Mouse (Mus musculus): ENCODE results near the gene Hmgb1. TPM values are rescaled to one million over a fixed set of nuclear protein-coding genes. Genes with fewer than 3 reads are reported as not detected.

The Hmgb1 gene
- polyA plus RNA-seq, 1 experiment from 2014 or later = 1,696 TPM

DNA sequence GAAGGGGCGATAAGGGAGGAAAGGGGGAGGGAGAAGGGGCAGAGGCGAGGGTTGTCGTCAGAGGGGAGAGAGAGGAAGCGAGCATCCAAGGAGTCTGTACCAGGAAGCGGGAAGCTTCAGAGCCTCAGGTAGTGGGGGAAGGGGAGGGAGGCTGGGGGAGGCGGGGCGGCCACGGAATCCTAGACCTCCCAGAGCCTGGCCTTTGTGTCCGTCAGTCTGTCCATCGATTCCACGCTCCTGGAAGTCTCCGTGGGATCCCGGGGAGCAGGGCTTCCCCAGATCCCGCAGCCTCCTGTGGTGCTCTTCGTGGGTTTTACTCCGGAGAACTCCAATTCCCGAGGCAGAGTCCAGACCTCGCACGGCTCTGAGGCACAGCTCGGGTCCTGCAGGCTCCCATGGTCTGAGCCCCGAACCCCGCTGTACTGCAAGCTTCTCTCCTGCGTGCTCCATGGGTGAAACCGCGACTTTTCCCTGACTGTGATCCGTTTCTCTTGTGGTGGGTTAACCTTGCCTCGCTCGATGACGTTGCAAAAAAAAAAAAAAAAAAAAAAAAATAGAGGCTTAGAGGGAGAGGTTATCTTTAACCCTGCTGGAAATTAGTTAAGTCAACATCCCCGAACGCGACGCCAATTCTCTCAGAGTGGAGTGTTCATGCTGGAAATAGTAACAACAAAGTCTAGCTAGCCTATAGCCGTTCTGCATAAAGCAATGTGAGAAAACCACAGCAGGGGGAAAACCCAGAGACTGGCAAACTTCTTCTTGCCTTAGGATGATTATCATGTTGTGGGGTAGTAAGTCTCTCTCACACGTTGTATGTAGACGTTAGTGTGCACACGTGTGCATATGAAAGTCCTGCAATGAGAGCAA, 168.7 kb downstream of the Hmgb1 start:
- Histone ChIP-seq H3K4me3 (peak overlapping the region; percentile 59), H3K27ac (peak overlapping the region; percentile 75), H3K9me3 (no peaks in the 10 kb centered on the region; the same call in 1 of the 2 replicates), H3K36me3 (no peaks in the 10 kb centered on the region), H3K4me1 (peaks cover 20% of the 10 kb centered on the region), H3K9ac (peak overlapping the region; percentile 83), H3K4me2 (peak overlapping the region; percentile 84), H3K27me3 (no peaks in the 10 kb centered on the region)
- ATAC-seq (ENCODE audit: insufficient number of reproducible peaks, insufficient read depth, low FRiP score, low TSS enrichment, low read depth) = peak; percentile 63; the same call in 1 of the 2 replicates
- 1% methylated on average over 34 of the region's 37 CpGs for WGBS

DNA sequence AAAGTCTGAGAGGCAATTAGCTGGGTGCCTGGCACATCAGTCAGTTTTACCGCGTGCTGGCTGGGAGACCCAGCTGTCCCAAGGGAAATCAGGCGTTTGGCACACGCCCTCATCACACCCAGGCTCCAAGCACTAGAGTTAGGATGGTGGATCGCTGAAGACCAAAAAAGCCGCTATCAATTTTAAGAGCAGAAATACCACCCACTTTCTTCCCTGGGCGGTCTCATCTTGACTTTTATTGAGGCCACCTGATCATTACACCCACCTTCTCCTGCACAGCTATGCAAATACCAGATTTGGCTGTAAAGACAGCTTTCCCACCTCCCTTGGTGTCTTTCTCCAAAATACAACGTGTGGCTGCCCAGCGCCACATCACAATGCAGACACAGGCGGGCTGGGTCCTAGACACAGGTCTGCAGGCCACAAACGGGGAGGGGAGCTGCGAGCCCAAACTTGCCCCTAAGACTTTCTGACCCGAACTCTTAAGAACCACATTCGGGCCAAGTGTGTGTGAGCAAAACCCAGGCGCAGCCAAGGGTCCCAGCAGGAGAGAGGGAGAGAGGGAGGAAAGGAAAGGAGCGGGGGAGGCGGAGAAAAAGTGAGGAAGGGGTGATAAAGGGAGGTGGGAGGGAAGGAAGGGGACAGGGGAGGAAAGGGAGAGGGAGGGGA, 169.6 kb downstream of the Hmgb1 start:
- Histone ChIP-seq H3K27me3 (no peaks in the 10 kb centered on the region), H3K36me3 (no peaks in the 10 kb centered on the region), H3K9me3 (no peaks in the 10 kb centered on the region; the same call in 1 of the 2 replicates), H3K27ac (0 out of 2 replicates have a peak overlapping the region, but pooled peaks have one; percentile 48), H3K4me1 (peaks cover 20% of the 10 kb centered on the region), H3K4me2 (peak overlapping the region; percentile 84), H3K4me3 (peak overlapping the region; percentile 59), H3K9ac (peak overlapping the region; percentile 83)
- WGBS = 14% methylated on average over 17 of the region's 17 CpGs
- no peak for ATAC-seq (ENCODE audit: insufficient number of reproducible peaks, insufficient read depth, low FRiP score, low TSS enrichment, low read depth)

DNA sequence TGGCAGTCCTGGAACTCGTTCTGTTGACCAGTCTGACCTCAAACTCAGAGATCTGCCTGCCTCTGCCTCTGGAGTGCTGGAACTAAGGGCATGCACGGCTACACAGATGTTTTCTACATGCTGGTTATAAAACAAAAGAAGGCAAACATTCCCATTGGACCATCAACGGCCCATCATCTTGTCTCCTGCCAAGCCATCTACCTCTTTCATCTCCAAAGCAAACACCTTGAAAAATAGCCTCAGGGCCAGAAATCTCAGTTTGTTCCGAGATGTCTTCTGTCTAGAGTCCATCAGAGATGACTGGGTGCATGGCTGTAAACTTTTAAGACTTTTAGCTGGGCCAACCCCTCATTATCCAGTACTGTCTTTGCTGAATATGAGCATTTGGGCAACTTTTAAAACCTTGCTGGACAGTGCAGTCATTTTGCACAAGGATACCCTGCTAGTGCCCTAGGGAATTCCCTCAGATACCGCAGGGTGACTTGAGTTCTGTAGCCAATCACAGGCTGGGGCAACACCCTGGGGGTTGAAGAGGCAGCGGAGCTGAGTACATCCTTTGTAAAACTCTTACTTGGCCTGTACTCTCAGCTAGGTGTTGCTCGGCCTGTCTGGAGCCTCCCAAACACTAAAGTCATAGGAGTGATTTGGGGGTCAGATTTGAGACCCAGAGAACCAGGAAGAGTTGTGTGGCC, 170.3 kb downstream of the Hmgb1 start:
- Histone ChIP-seq H3K4me1 (peaks cover 20% of the 10 kb centered on the region), H3K4me2 (peak overlapping the region; percentile 84; the same call in 1 of the 2 replicates), H3K27me3 (no peaks in the 10 kb centered on the region), H3K9ac (no peak overlapping the region), H3K4me3 (no peak overlapping the region), H3K36me3 (no peaks in the 10 kb centered on the region), H3K9me3 (no peaks in the 10 kb centered on the region; the same call in 1 of the 2 replicates), H3K27ac (no peak overlapping the region)
- ATAC-seq (ENCODE audit: insufficient number of reproducible peaks, insufficient read depth, low FRiP score, low TSS enrichment, low read depth) = no peak
- 70% methylated on average over 7 of the region's 7 CpGs for WGBS

DNA sequence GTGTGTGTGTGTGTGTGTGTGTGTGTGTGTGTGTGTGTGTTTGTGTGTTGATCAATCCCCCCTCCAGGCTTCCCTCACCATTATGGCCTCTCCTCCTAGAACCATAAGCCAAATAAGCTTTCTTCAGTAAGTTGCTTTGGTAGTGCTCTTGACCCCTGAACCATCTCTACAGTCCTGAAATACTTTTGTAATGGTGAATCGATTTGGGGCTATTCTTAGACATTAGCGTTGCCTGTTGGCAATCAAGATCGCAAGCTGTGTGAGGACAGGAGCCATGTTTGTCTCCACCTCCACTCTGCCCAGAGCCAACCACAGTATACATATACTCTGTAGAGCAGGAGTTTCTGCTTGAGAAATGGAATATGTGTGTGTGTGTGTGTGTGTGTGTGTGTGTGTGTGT, 175.2 kb downstream of the Hmgb1 start:
- no peak overlapping the region for H3K4me3 ChIP-seq
- no peak overlapping the region for H3K27ac ChIP-seq
- H3K27me3 ChIP-seq = no peaks in the 10 kb centered on the region
- no peak overlapping the region for H3K4me2 ChIP-seq
- no peaks in the 10 kb centered on the region; the same call in 1 of the 2 replicates for H3K9me3 ChIP-seq
- ATAC-seq (ENCODE audit: insufficient number of reproducible peaks, insufficient read depth, low FRiP score, low TSS enrichment, low read depth) = no peak
- no peaks in the 10 kb centered on the region for H3K36me3 ChIP-seq
- peaks cover 21% of the 10 kb centered on the region for H3K4me1 ChIP-seq
- WGBS = 85% methylated on average over 3 of the region's 3 CpGs
- no peak overlapping the region for H3K9ac ChIP-seq

DNA sequence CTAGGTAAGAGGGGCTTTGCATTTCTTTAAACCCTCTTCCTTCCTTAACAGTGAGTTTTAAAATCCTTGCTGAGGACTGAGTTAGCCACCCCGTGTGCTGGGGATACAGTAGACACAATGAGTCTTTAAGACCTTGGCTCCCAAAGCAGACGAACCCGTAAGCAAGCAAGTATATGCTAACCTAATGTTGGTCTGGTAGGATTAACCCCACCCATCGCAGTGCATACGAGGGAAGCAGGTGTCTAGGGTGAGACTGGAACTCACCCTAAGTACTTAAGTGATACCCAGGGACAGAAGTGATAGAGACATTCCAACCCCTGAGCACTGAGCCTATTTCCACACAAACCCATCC, 177.0 kb downstream of the Hmgb1 start:
- H3K27ac ChIP-seq = peak overlapping the region; percentile 78
- no peak for ATAC-seq (ENCODE audit: insufficient number of reproducible peaks, insufficient read depth, low FRiP score, low TSS enrichment, low read depth)
- H3K9me3 ChIP-seq = no peaks in the 10 kb centered on the region
- peak overlapping the region; percentile 59 for H3K4me2 ChIP-seq
- H3K4me1 ChIP-seq = peaks cover 33% of the 10 kb centered on the region
- H3K27me3 ChIP-seq = no peaks in the 10 kb centered on the region
- 60% methylated on average over 5 of the region's 5 CpGs for WGBS
- H3K9ac ChIP-seq = peak overlapping the region; percentile 55; the same call in 1 of the 2 replicates
- H3K36me3 ChIP-seq = no peaks in the 10 kb centered on the region
- H3K4me3 ChIP-seq = no peak overlapping the region

DNA sequence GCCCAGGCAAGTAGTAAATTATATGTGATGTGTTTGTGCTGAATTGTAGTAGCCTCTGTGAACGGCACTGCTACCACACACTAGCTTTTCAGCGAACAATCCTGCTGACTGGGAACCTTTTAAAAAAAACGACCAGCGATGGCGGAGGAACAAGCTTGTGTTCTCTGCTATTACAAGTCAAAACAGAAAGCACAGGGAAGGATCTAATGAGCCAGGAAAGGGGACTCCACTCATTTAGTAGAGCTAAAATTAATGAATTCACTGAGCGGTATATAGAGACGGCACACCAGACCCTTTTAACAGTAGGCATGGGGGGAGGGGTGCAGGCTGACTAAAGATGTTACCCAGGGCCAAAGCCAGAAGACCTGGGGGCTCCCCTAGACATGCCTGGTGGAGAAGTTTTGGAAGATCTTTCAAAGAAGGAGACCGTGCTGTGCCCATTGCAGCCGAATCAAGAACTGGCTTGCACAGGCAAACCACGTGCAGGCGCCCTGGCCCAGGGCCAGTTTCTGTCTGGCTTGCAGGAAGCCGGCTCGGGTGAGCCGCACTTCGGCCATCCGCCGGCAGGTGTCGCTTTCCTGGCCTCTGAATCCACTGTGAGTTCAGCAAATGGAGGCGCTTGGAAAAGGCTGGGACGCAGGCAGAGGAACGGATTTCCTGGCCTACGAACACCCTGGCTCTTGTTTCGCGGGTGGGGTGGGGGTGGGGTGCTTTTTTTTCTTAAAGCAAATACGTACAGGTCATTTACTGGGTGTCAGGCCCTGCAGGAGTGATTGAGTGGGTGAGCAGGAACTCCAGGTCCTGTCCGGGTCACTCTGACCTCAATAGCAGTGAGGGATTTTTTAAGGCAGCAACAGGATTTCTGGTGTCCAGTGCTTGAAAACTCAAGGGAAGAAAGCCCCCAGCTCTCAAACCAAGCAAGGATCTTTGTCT, 177.7 kb downstream of the Hmgb1 start:
- Histone ChIP-seq H3K27ac (peak overlapping the region; percentile 78), H3K4me2 (peak overlapping the region; percentile 59), H3K27me3 (no peaks in the 10 kb centered on the region), H3K36me3 (no peaks in the 10 kb centered on the region), H3K4me3 (peak overlapping the region; percentile 30), H3K9me3 (no peaks in the 10 kb centered on the region), H3K4me1 (peaks cover 39% of the 10 kb centered on the region), H3K9ac (peak overlapping the region; percentile 55)
- ATAC-seq (ENCODE audit: insufficient number of reproducible peaks, insufficient read depth, low FRiP score, low TSS enrichment, low read depth) = peak; percentile 63
- 8% methylated on average over 26 of the region's 26 CpGs for WGBS

DNA sequence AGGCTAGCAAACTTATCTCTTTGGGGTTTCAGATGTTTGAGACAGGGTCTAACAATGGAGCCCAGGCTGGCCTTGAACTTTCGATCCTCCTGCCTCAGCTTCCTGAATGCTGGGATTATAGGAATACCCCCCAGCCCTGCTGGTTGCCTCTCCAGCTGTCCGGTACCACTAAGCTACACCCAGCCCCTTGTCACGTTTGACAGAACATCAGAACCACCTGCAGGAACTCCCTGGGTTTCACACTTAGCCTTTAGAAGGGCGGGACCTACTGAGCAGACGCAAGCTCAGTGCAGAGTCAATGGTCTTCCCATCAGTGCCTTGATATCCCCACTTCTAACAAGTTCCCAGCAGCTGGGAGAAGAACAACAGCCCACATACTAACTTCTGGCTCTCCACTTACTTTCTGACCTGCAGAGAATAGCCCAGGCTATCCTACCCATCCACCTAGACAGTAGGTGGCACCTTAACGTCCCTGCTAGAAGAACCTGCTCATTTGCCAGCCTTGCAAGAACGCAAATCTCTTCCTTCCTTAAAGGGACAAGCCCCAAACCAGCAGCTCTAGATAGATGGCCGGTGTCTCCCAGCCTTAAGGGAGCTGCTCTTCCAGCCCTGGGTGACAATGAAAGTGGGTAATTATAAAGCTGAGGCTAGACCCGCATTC, 178.5 kb downstream of the Hmgb1 start:
- H3K9ac ChIP-seq = peak overlapping the region; percentile 49; the same call in 1 of the 2 replicates
- no peak for ATAC-seq (ENCODE audit: insufficient number of reproducible peaks, insufficient read depth, low FRiP score, low TSS enrichment, low read depth)
- WGBS = 59% methylated on average over 9 of the region's 9 CpGs
- peak overlapping the region; percentile 59 for H3K4me2 ChIP-seq
- H3K4me1 ChIP-seq = peaks cover 44% of the 10 kb centered on the region
- H3K4me3 ChIP-seq = peak overlapping the region; percentile 30; the same call in 1 of the 2 replicates
- H3K9me3 ChIP-seq = 0 out of 2 replicates have a peak, but pooled peaks cover 3% of the 10 kb centered on the region
- H3K36me3 ChIP-seq = no peaks in the 10 kb centered on the region
- no peaks in the 10 kb centered on the region for H3K27me3 ChIP-seq
- peak overlapping the region; percentile 78 for H3K27ac ChIP-seq

DNA sequence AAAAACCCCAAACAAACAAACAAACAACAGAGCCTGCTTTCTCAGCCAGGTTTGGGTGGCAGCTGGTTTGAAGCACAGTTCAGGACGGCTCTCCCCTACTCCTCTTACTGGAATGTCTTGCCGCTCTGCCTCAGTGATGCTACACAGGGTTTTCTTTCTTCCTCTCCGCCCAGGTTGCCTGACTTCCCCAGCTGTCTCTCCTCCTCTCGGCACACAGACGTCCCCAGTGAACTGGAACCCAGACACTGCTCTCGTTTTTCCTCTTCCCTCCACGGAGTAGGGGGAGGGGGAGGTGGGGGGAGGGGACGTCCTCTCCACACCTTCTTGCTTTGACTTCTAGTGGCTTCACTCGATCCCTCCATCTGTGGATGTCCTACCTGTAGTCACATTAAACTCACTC, 179.2 kb downstream of the Hmgb1 start:
- H3K9me3 ChIP-seq = 0 out of 2 replicates have a peak, but pooled peaks cover 3% of the 10 kb centered on the region
- no peak overlapping the region for H3K4me2 ChIP-seq
- 22% methylated on average over 9 of the region's 9 CpGs for WGBS
- peaks cover 44% of the 10 kb centered on the region for H3K4me1 ChIP-seq
- H3K4me3 ChIP-seq = no peak overlapping the region
- no peaks in the 10 kb centered on the region for H3K36me3 ChIP-seq
- H3K9ac ChIP-seq = 0 out of 2 replicates have a peak overlapping the region, but pooled peaks have one; percentile 32
- H3K27me3 ChIP-seq = no peaks in the 10 kb centered on the region
- no peak for ATAC-seq (ENCODE audit: insufficient number of reproducible peaks, insufficient read depth, low FRiP score, low TSS enrichment, low read depth)
- no peak overlapping the region for H3K27ac ChIP-seq

DNA sequence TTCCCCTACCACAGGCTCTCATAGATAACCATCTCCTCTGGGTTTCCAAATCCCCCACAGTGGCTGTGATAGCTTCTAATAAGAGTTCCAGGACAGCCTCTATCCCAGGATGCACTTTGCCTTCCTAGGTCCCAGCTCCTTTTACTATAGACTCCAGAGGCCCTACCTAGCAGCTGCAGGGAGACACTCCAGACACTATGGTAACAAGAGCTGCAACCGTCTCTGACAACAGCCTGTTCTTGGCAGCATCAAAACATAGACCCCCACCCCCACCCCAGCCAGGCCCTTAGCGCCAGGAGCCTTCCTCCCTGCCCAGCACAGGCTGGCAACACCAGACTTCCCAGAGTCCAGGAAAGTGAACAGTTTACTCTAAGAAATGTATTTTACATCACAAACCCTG, 181.2 kb downstream of the Hmgb1 start:
- ATAC-seq (ENCODE audit: insufficient number of reproducible peaks, insufficient read depth, low FRiP score, low TSS enrichment, low read depth) = no peak
- Histone ChIP-seq H3K9me3 (0 out of 2 replicates have a peak, but pooled peaks cover 3% of the 10 kb centered on the region), H3K27ac (peak overlapping the region; percentile 79), H3K9ac (no peak overlapping the region), H3K36me3 (no peaks in the 10 kb centered on the region), H3K27me3 (no peaks in the 10 kb centered on the region), H3K4me1 (peaks cover 44% of the 10 kb centered on the region), H3K4me3 (no peak overlapping the region), H3K4me2 (peak overlapping the region; percentile 41; the same call in 1 of the 2 replicates)
- WGBS = 16% methylated on average over 2 of the region's 2 CpGs

DNA sequence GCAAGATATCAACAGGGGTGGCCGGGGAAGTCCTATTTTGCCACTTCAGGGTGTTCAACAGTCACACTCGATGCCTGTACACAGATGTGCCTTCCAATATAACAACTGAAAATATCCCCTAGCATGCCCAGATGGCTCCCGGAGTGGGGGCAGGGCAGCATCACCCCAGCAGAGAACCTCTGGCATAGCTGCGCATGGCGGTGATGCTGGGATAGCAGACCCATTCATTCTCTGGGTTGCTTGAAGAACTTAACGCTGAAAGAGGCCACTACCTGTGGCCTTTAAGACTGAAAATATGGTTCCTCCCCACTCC, 181.5 kb downstream of the Hmgb1 start:
- no peak for ATAC-seq (ENCODE audit: insufficient number of reproducible peaks, insufficient read depth, low FRiP score, low TSS enrichment, low read depth)
- H3K27me3 ChIP-seq = no peaks in the 10 kb centered on the region
- peaks cover 41% of the 10 kb centered on the region for H3K4me1 ChIP-seq
- H3K36me3 ChIP-seq = no peaks in the 10 kb centered on the region
- peak overlapping the region; percentile 41 for H3K4me2 ChIP-seq
- H3K27ac ChIP-seq = peak overlapping the region; percentile 79
- no peak overlapping the region for H3K9ac ChIP-seq
- WGBS = 49% methylated on average over 6 of the region's 6 CpGs
- 0 out of 2 replicates have a peak, but pooled peaks cover 3% of the 10 kb centered on the region for H3K9me3 ChIP-seq
- H3K4me3 ChIP-seq = no peak overlapping the region

Measured in embryonic facial prominence, embryonic 13.5 days (tissue).